Mouse (Mus musculus) G1E-ER4 (cell line): ENCODE data around the gene Guca2b. TPM values are rescaled to one million over a fixed set of nuclear protein-coding genes. Genes with fewer than 3 reads are reported as not detected.

Experiments
- GATA1 ChIP-seq: IDR thresholded peaks from one replicate; pipeline ENCODE4 v1.8.0; 2012; ENCODE audit warnings: low read length, inconsistent platforms
- polyA plus RNA-seq: library from polyadenylated mRNA; stranded (reverse); fragments of >175 nt; gene quantifications from 2 replicates; pipeline ENCODE4 v1.2.3, GENCODE M21; 2012

The Guca2b gene
- polyA plus RNA-seq, 1 experiment, result not detected

DNA sequence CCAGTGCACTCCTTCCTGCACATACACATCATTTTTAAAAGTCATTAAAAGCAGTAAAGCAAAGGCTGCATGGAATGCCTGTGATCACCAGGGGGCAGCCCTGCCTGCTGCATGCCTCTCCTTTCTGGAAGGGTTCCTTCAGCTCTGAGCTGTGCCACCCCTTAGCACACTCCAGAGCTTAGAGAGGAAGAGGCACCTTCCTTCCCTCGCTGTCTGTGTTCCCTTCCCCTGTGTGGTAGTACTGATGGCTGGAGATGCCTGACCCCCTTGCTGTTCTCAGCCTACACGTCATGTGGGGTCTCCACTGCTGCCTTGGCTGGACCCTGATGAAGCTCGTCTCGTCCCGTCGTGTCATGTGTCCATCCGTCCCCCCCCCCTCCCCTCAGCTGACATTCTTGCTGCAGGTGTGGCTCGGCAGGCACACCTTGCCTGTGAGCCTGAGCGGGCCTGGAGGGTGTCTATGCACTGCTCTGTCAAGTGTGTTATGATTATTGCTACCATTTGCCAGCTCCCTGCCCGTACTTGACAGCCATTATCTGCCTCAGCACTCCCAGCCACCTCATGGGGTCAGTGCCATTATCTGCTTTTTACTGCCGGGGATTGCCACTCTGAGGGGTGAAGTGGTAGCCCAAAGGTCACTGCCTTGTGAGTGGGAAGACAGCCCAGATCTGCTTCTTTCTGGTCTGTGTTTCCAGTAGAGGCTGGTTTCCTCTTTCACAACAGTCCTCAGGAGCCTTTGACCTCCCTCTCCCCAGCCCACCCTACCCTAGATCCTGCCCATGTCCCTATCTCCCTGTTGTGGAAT lies 27.4 kb downstream of the Guca2b start:
- TF ChIP-seq GATA1, result no peak

DNA sequence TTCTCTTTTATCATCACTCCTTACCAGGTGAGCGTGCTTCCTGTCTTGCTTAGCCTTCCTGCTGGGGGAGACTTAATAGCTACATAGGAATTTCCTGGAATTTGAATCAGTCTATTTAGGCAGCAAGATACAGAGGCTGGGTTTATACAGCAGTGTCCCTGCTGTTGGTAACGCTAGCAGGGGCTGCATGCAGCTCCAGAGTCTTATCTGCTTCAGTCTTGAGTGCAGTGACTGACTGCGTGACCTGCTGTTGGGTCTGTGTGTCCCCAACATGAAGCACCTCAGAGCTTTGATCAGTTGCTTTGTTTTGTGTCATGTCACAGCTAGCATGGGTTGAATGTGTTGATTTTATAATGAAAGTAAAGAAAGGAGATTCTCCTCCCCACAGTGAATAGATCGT lies 31.4 kb downstream of the Guca2b start:
- no peak for TF ChIP-seq GATA1

DNA sequence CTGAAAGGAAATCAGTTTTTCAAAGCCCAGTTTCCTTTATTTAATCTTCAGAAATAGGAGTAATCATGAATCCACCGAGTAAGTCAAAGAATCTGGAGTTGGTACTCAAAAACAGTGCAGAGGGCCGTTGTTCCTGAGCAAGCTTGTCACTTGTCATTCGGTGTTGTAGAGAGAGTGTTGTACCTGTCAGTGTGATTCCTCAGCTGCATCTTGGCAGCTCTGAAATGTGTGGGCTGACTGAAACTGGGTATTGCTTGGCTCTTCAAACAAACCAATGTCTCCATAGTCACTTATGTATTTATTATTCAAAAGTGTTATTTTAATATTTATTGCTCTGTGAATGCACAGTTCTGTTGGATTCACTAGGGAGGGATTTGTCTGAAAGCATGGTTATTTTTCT lies 31.9 kb downstream of the Guca2b start:
- no peak for TF ChIP-seq GATA1

DNA sequence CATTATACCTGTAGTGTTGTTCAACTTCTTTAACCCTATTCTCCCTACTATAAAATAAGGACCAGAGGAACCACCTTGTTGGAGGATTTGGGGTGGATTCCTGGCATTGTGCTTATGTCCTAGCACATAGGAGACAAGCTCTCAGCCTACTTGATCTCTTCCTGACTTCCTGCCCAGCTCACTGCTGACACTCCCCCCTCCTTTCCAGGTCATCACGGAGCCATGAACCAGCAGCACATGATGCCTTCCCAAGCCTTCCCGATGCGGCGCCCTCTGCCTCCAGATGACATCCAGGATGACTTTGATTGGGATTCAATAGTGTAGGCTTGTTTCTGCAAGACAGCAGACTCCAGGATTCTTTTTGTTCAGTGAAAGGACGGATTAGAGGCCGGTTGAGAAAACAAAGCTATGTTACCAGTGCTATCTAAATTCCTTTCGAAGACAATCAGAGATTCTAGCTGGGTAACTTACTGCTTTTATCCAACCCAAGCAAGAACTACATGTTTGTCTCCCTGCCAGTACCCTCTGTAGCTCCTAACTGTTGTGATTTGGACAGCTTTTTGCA lies 32.6 kb downstream of the Guca2b start:
- no peak for TF ChIP-seq GATA1

DNA sequence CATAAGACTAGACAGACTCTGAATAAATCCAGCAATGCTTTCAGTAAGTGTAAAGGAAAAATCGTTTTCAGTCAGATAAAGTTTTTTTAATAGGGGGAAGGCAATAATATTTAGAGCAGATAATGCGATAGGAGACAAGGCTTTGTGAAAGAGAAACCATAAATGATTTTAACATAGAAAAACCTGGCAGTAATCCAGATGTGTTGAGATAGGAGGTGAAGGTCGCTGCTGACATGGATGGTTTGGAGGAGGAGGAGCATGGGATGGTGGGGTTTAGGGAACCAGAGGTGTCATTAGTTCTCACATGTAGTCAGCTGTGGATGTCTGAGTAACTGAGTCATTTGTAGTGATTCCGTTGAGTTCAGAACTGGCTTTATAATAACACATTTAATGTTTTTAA lies 44.0 kb downstream of the Guca2b start:
- no peak for TF ChIP-seq GATA1

- TF ChIP-seq GATA1, result no peak
These were observed 44.7 kb downstream of the Guca2b start for GRCm38 (mm10) chr4:119614078-119614477.

DNA sequence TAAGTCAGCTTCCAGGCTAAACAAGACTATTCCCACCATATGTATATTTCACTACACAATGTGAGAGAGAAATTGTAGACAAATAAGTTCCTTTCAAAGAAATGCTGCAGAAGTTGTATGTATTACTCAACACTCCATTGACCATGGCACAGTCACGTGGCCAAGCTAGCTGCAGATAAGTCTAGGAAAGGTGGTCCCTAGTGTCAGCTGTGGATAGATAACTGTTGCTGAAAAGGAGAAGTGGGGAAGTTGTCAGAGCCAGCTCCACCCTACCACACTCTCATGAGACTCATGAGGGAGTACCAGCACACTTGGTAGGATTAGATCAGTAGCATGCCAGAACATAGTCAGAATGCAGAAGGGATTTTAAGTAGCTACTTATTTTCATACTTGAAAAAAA lies 49.3 kb downstream of the Guca2b start:
- peak; percentile 91 for TF ChIP-seq GATA1

Other genes with a start within 250 kb of the Guca2b start
- gene Ccdc30, start 243.4 kb downstream of the Guca2b start, polyA plus RNA-seq, result not detected in 2 replicates
- 15.0 and 15.6 TPM in 2 replicates for gene Ppcs, start 236.5 kb downstream of the Guca2b start, polyA plus RNA-seq
- gene Zmynd12, start 236.1 kb downstream of the Guca2b start, polyA plus RNA-seq, result 0.09 and 0.14 TPM in 2 replicates
- not detected in 2 replicates for gene Rimkla, start 166.3 kb downstream of the Guca2b start, polyA plus RNA-seq
- gene Foxj3, start 122.0 kb downstream of the Guca2b start, polyA plus RNA-seq, result 12.7 and 13.9 TPM in 2 replicates
- 5.6 and 11.9 TPM in 2 replicates for gene Frg2f1, start 119.4 kb downstream of the Guca2b start, polyA plus RNA-seq
- gene Guca2a, start 21.2 kb downstream of the Guca2b start, polyA plus RNA-seq, result not detected in 2 replicates
- gene Hivep3, start 74.8 kb upstream of the Guca2b start, polyA plus RNA-seq, result not detected in 2 replicates